Mouse (Mus musculus): ENCODE measurements at regions not wholly inside any gene's neighbourhood (a gene's known extent, or its start where the extent isn't known, plus 50 kb on each side); places are given as distances from the start of the nearest gene placed in this dataset.

- DNase-seq (ENCODE audit: extremely low spot score in 1 of 2, low spot score in 2 of 2): no peak
- intact Hi-C loops (cut with DNase I): no loop called here
Measured at GRCm38 (mm10) chr7:136807101-136807500, 87.3 kb upstream of the Mgmt start.

GRCm38 (mm10) chr7:136807968-136808367 lies 86.4 kb upstream of the Mgmt start:
- intact Hi-C loops (cut with DNase I): no loop called here
- DNase-seq (ENCODE audit: extremely low spot score in 1 of 2, low spot score in 2 of 2): no peak

- intact Hi-C loops (cut with DNase I): no loop called here
- DNase-seq (ENCODE audit: extremely low spot score in 1 of 2, low spot score in 2 of 2): peak in 1 of 2 experiments; percentile 40
Measured at GRCm38 (mm10) chr7:136809576-136809975, 84.8 kb upstream of the Mgmt start.

GRCm38 (mm10) chr7:136813691-136814325 lies 80.6 kb upstream of the Mgmt start:
- no peak for DNase-seq (ENCODE audit: extremely low spot score in 1 of 2, low spot score in 2 of 2)
- intact Hi-C loops (cut with DNase I): no loop called here

GRCm38 (mm10) chr7:136814751-136815150 lies 79.7 kb upstream of the Mgmt start:
- no peak for DNase-seq (ENCODE audit: extremely low spot score in 1 of 2, low spot score in 2 of 2)
- intact Hi-C loops (cut with DNase I): no loop called here

- intact Hi-C loops (cut with DNase I): loop anchor here (10.0 kb wide), 2 partner anchors 385 to 485 kb away; no protein-coding TSS in a partner anchor
- DNase-seq (ENCODE audit: extremely low spot score in 1 of 2, low spot score in 2 of 2): no peak
Measured at GRCm38 (mm10) chr7:136820291-136820690, 74.1 kb upstream of the Mgmt start.

DNA sequence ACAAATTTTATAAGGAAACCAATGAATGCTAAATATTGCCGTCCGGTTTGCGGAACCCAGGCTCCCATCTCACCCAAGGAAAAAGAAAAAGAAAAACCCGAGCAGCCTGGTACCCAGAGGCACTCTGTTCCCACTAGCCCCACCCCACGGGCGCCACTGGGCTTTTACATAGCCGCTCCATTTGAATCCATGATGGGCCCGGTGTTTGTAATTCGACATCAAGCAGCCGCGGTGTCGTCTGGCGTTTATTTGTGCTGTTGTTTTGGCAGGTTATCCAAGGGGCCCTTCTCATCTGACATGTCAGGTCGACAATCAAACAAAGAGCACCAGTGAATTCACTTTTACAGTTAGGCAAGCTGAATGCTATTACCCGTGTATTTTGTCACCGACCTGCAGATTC lies 68.8 kb upstream of the Mgmt start:
- DNase-seq (ENCODE audit: extremely low spot score in 1 of 2, low spot score in 2 of 2): no peak
- intact Hi-C loops (cut with DNase I): loop anchor here (10.0 kb wide), 2 partner anchors 379 to 479 kb away; no protein-coding TSS in a partner anchor

DNA sequence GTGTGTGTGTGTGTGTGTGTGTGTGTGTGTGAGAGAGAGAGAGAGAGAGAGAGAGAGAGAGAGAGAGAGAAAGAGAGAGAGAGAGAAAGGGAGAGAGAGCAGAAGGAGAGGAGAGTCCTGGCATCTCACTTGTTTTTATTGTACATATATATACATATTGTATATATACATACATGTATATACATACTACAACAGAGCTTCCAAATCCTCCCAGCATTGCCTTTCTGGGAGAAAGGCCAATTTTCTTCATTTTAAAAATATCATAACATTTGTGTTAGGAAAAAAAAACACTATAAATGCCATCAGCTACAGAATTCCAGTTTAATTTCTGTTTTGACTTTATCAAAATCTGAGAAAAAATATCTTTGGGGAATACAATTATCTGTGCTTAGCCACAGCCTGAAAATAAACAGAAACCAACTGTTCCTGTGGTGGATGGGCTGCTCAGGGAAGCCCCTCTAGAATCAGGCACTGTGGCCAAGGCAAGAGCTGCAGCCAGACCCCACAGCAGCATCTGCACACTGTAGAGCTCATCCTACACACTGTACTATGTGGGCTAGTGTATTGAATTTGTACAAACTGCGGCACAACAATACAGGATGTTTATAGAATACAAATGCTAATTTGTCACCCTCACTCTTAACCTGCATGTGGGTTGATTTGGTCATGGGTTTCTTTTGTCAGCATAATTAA lies 64.6 kb upstream of the Mgmt start:
- no peak for DNase-seq (ENCODE audit: extremely low spot score in 1 of 2, low spot score in 2 of 2)
- intact Hi-C loops (cut with DNase I): loop anchor here (10.0 kb wide), 2 partner anchors 375 to 475 kb away; no protein-coding TSS in a partner anchor

GRCm38 (mm10) chr7:136832419-136832818 lies 62.0 kb upstream of the Mgmt start:
- intact Hi-C loops (cut with DNase I): no loop called here
- no peak for DNase-seq (ENCODE audit: extremely low spot score in 1 of 2, low spot score in 2 of 2)

DNA sequence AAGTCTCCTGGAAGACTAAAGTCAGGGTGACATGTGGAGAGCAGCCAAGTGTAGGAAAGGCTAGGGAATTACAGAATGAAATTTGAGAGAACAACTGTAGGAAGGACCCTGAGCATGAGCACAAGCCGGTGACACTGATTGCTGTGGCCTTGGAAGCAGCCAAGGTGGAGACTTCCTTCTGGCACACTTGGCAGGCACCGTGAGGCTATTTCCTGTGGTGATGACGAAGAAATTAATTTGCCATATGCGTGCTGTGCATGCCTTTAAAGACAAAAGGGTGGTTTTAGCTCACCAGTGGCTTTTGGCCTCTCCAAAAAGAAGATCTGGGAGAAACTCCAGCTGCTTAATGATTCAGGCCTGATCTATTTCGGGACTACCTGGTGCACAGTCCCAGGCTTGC lies 55.4 kb upstream of the Mgmt start:
- no peak for DNase-seq (ENCODE audit: extremely low spot score in 1 of 2, low spot score in 2 of 2)
- intact Hi-C loops (cut with DNase I): no loop called here

DNA sequence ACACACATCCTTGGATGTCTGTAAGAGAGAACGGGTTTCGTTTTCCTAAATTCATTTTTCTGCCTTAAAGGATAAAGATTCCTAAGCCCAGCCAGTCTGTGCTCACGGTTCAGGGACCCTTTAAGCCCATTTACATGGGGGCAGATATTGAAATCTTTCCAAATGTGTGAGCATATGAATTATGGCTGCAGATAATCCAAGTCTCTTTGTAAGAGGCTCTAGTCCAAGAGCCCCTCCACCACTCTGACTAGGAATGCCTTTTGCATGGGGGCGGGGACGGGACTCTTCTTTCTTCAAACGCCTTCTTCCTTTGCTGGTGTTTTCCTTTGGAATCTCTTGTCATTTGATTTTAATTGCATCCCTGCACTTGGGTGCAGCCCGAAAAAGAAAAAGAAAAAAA lies 54.2 kb upstream of the Mgmt start:
- intact Hi-C loops (cut with DNase I): no loop called here
- no peak for DNase-seq (ENCODE audit: extremely low spot score in 1 of 2, low spot score in 2 of 2)

DNA sequence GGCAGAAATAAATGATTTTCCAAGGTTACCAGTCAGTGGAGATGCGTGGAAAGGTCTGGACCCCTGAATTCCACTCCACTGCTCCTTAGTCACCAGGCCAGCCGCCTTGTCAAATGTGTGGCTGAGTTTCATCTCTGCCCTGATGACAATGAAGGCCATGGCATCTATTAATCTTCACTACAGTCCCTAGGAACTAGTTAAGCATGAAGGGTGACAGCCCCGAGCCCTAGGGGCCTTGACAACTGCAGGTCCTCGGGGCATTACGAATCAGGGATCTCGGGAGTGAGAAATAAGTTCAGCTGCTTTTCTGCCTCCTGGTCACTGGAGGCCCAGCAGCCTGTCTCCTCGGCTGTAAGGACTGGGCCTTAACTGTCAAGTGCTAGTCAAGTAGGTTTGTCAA lies 51.7 kb upstream of the Mgmt start:
- intact Hi-C loops (cut with DNase I): no loop called here
- no peak for DNase-seq (ENCODE audit: extremely low spot score in 1 of 2, low spot score in 2 of 2)

- no peak for DNase-seq (ENCODE audit: extremely low spot score in 1 of 2, low spot score in 2 of 2)
- intact Hi-C loops (cut with DNase I): no loop called here
Measured at GRCm38 (mm10) chr7:136844282-136844681, 50.1 kb upstream of the Mgmt start.

Data from left cerebral cortex, postnatal 10 days (tissue).